Mouse (Mus musculus) G1E (cell line): ENCODE data around the gene Slco4a1.

Experiments
- CTCF ChIP-seq: IDR thresholded peaks from 2 replicates; pipeline ENCODE4 v1.5.1; 2012; ENCODE audit warnings: low read depth, low read length, inconsistent platforms, mixed read lengths
- GATA1 ChIP-seq: IDR thresholded peaks from 2 replicates; pipeline ENCODE4 v1.6.1; 2012; ENCODE audit warnings: borderline replicate concordance, low read length, inconsistent platforms, mixed read lengths
- GATA2 ChIP-seq: IDR thresholded peaks from 2 replicates; pipeline ENCODE4 v1.6.1; 2012; ENCODE audit warnings: low read depth, low read length, inconsistent platforms, borderline replicate concordance
- POLR2AphosphoS5 ChIP-seq: IDR thresholded peaks from 2 replicates; pipeline ENCODE4 v1.6.1; 2012; ENCODE audit warnings: low read depth, low read length, inconsistent platforms; ENCODE audit not compliant: insufficient replicate concordance

DNA sequence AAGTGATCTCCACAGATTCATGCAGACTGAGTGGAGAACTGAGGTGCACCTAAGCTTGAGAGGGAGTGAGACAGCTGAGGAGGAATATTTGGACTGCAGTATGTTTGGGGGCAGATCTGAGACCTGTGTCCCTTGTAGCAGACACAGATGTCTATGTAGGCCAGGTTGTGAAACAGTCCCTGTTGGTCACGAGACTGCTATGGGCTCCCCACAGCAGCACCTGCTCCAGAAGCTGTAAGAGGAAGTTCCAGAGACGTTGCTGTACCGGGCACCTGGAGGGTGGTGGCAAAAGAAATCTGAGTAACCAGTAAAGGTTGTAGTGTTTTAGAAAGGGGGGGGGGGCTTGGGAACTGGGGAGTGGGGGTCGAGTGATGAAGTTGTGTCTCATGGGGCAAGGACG, 7.0 kb upstream of the Slco4a1 start:
- no peak for TF ChIP-seq CTCF
- TF ChIP-seq GATA2, result no peak
- TF ChIP-seq GATA1, result no peak
- TF ChIP-seq POLR2AphosphoS5, result no peak
